In genomic region chr4:137724212-137724611, GRCm38 (mm10) we compare ENCODE assay signal across 8 mouse cellular contexts. TPM values are rescaled to one million over a fixed set of nuclear protein-coding genes. Genes with fewer than 3 reads are reported as not detected.
DNase-seq lines count a peak whose midpoint lies in the region; ATAC-seq lines count a peak whose summit lies in the region.

No protein-coding gene starts in this region.

- DNase-seq in hindbrain, embryonic 10.5 days (ENCODE audit: low spot score), result peak; percentile 41
- no peak for DNase-seq in hindbrain, embryonic 14.5 days (ENCODE audit: low spot score)
- DNase-seq in MN1 (ENCODE audit: low spot score), result peak; percentile 79
- peak; percentile 56 for DNase-seq in splenic B cell, adult 2 months (ENCODE audit: low read depth, low spot score)
- DNase-seq in thymus, adult 18-20 months, result no peak
- no peak for DNase-seq in cerebellum, postnatal 36 days

- no peaks in the 10 kb centered on the region for H3K9me3 ChIP-seq in hindbrain, embryonic 10.5 days
- H3K9me3 ChIP-seq in hindbrain, embryonic 14.5 days (ENCODE audit: control insufficient read depth, low read length), result no peaks in the 10 kb centered on the region
- no peaks in the 10 kb centered on the region for H3K9me3 ChIP-seq in heart, embryonic 12.5 days (replicated peaks)
- no peaks in the 10 kb centered on the region for H3K9me3 ChIP-seq in limb, embryonic 12.5 days

- 38% methylated on average over 11 of the region's 11 CpGs for WGBS in hindbrain, embryonic 10.5 days
- WGBS in hindbrain, embryonic 14.5 days, result 42% methylated on average over 11 of the region's 11 CpGs
- WGBS in heart, embryonic 12.5 days, result 48% methylated on average over 11 of the region's 11 CpGs
- 38% methylated on average over 11 of the region's 11 CpGs for WGBS in limb, embryonic 12.5 days

- peaks cover 89% of the 10 kb centered on the region for H3K4me1 ChIP-seq in hindbrain, embryonic 10.5 days (replicated peaks)
- H3K4me1 ChIP-seq in hindbrain, embryonic 14.5 days (replicated peaks; ENCODE audit: control insufficient read depth, insufficient read depth, low read length), result peaks cover 27% of the 10 kb centered on the region
- peaks cover 35% of the 10 kb centered on the region for H3K4me1 ChIP-seq in heart, embryonic 12.5 days (replicated peaks)
- H3K4me1 ChIP-seq in limb, embryonic 12.5 days (replicated peaks), result peaks cover 30% of the 10 kb centered on the region

- no peak for ATAC-seq in hindbrain, embryonic 14.5 days (ENCODE audit: low FRiP score)
- no peak for ATAC-seq in heart, embryonic 12.5 days (ENCODE audit: insufficient number of reproducible peaks, low FRiP score)
- ATAC-seq in limb, embryonic 12.5 days (ENCODE audit: insufficient number of reproducible peaks, insufficient read depth, low FRiP score, low TSS enrichment, low read depth), result no peak

- peaks cover 77% of the 10 kb centered on the region for H3K27me3 ChIP-seq in hindbrain, embryonic 10.5 days (ENCODE audit: insufficient read depth, poor library complexity, severe bottlenecking)
- no peaks in the 10 kb centered on the region for H3K27me3 ChIP-seq in hindbrain, embryonic 14.5 days (ENCODE audit: control insufficient read depth, insufficient read depth, low read length)
- peaks cover 98% of the 10 kb centered on the region for H3K27me3 ChIP-seq in heart, embryonic 12.5 days (replicated peaks)
- H3K27me3 ChIP-seq in limb, embryonic 12.5 days, result peaks cover 62% of the 10 kb centered on the region
- H3K27me3 ChIP-seq in splenic B cell, adult 2 months (ENCODE audit: control insufficient read depth, insufficient read depth, low read length, poor library complexity, severe bottlenecking), result no peaks in the 10 kb centered on the region

- H3K27ac ChIP-seq in hindbrain, embryonic 10.5 days, result peak overlapping the region; percentile 77
- H3K27ac ChIP-seq in hindbrain, embryonic 14.5 days, result no peak overlapping the region
- no peak overlapping the region for H3K27ac ChIP-seq in heart, embryonic 12.5 days (ENCODE audit: poor library complexity, severe bottlenecking)
- no peak overlapping the region for H3K27ac ChIP-seq in limb, embryonic 12.5 days

- H3K9ac ChIP-seq in hindbrain, embryonic 14.5 days, result no peak overlapping the region
- H3K9ac ChIP-seq in heart, embryonic 12.5 days, result peak overlapping the region; percentile 38
- no peak overlapping the region for H3K9ac ChIP-seq in limb, embryonic 12.5 days (replicated peaks)

- no peak overlapping the region for H3K4me2 ChIP-seq in hindbrain, embryonic 14.5 days (replicated peaks)
- peak overlapping the region; percentile 59 for H3K4me2 ChIP-seq in heart, embryonic 12.5 days
- peak overlapping the region; percentile 44; the same call in 1 of the 2 replicates for H3K4me2 ChIP-seq in limb, embryonic 12.5 days

- peak overlapping the region; percentile 36 for H3K4me3 ChIP-seq in hindbrain, embryonic 10.5 days
- no peak overlapping the region for H3K4me3 ChIP-seq in hindbrain, embryonic 14.5 days (replicated peaks; ENCODE audit: low read length)
- peak overlapping the region; percentile 24 for H3K4me3 ChIP-seq in heart, embryonic 12.5 days
- H3K4me3 ChIP-seq in limb, embryonic 12.5 days (replicated peaks), result peak overlapping the region; percentile 6; the same call in 1 of the 2 replicates

- H3K36me3 ChIP-seq in hindbrain, embryonic 10.5 days, result no peaks in the 10 kb centered on the region
- 0 out of 2 replicates have a peak, but pooled peaks cover 9% of the 10 kb centered on the region for H3K36me3 ChIP-seq in hindbrain, embryonic 14.5 days (replicated peaks; ENCODE audit: control insufficient read depth, insufficient read depth)
- no peaks in the 10 kb centered on the region for H3K36me3 ChIP-seq in heart, embryonic 12.5 days
- no peaks in the 10 kb centered on the region for H3K36me3 ChIP-seq in limb, embryonic 12.5 days
- no peaks in the 10 kb centered on the region for H3K36me3 ChIP-seq in splenic B cell, adult 2 months (ENCODE audit: control insufficient read depth, insufficient read depth, low read length, poor library complexity, severe bottlenecking)

RNA-seq across cellular contexts. Expression of gene Rap1gap, which starts 59.7 kb away (rescaled TPM):
- 6.3 and 13.4 TPM in 2 replicates for polyA plus RNA-seq in hindbrain, embryonic 10.5 days (2016; fragmentation: Nextera tagmentation; extraction: Ambion mirVana)
- polyA plus RNA-seq in hindbrain, embryonic 14.5 days (2014; fragmentation: Nextera tagmentation; extraction: Ambion mirVana), result 80.7 and 83.9 TPM in 2 replicates
- 4.3 and 4.9 TPM in 2 replicates for polyA plus RNA-seq in heart, embryonic 12.5 days (2016; fragmentation: Nextera tagmentation; extraction: Ambion mirVana)
- 5.9 and 8.4 TPM in 2 replicates for polyA plus RNA-seq in limb, embryonic 12.5 days (2016; fragmentation: Nextera tagmentation; extraction: Ambion mirVana)

Comparison
In these comparisons a context has a peak if more than half of its experiments do, and no peak if none do; other contexts are left out.
1. DNase-seq: peak in hindbrain, embryonic 10.5 days (single experiment), MN1 (single experiment) and splenic B cell, adult 2 months (single experiment); none in hindbrain, embryonic 14.5 days (single experiment), thymus, adult 18-20 months (0 of 2) and cerebellum, postnatal 36 days (0 of 2).